Comparison of ENCODE assay signal across 8 mouse cellular contexts in genomic region chr12:117344266-117345087, GRCm38 (mm10).
DNase-seq lines count a peak whose midpoint lies in the region; ATAC-seq and TF ChIP-seq lines count a peak whose summit lies in the region.

No protein-coding gene starts in this region.

- H3K27me3 ChIP-seq in forebrain, embryonic 16.5 days (replicated peaks; ENCODE audit: control insufficient read depth, insufficient read depth, low read length) = no peaks in the 10 kb centered on the region
- H3K27me3 ChIP-seq in midbrain, embryonic 14.5 days (ENCODE audit: control insufficient read depth, insufficient read depth, low read length) = no peaks in the 10 kb centered on the region

- peak overlapping the region; percentile 52 for H3K9ac ChIP-seq in forebrain, embryonic 16.5 days (replicated peaks; ENCODE audit: low read depth, low read length)
- H3K9ac ChIP-seq in midbrain, embryonic 14.5 days (replicated peaks; ENCODE audit: low read length) = peak overlapping the region; percentile 43

- peak; percentile 39 for ATAC-seq in forebrain, embryonic 16.5 days
- ATAC-seq in midbrain, embryonic 14.5 days (ENCODE audit: low FRiP score, low TSS enrichment) = peak; percentile 69

- WGBS in forebrain, embryonic 16.5 days = 27% methylated on average over 11 of the region's 11 CpGs
- WGBS in midbrain, embryonic 14.5 days = 10% methylated on average over 11 of the region's 11 CpGs

- no peak overlapping the region for H3K4me3 ChIP-seq in forebrain, embryonic 16.5 days (replicated peaks; ENCODE audit: low read length)
- no peak overlapping the region for H3K4me3 ChIP-seq in midbrain, embryonic 14.5 days (replicated peaks; ENCODE audit: low read depth, low read length)

- no peak for TF ChIP-seq CTCF in brain, embryonic 14.5 days (IDR thresholded peaks at IDR 0.05; ENCODE audit: borderline replicate concordance, extremely low read depth, insufficient read depth, insufficient read length)

- H3K9me3 ChIP-seq in forebrain, embryonic 16.5 days (ENCODE audit: control insufficient read depth, low read length) = no peaks in the 10 kb centered on the region
- no peaks in the 10 kb centered on the region for H3K9me3 ChIP-seq in midbrain, embryonic 14.5 days (ENCODE audit: control insufficient read depth, low read length)

- no peaks in the 10 kb centered on the region for H3K36me3 ChIP-seq in forebrain, embryonic 16.5 days (ENCODE audit: control insufficient read depth, insufficient read depth)
- no peaks in the 10 kb centered on the region for H3K36me3 ChIP-seq in midbrain, embryonic 14.5 days (ENCODE audit: control insufficient read depth, insufficient read depth, low read length)

- TF ChIP-seq POLR2A in brain, embryonic 14.5 days (IDR thresholded peaks at IDR 0.05; ENCODE audit: borderline replicate concordance, extremely low read depth, insufficient read depth, insufficient read length, poor library complexity, severe bottlenecking) = no peak

- peak overlapping the region; percentile 96 for H3K27ac ChIP-seq in forebrain, embryonic 16.5 days (ENCODE audit: low read length)
- H3K27ac ChIP-seq in midbrain, embryonic 14.5 days (replicated peaks; ENCODE audit: low read depth, low read length) = peak overlapping the region; percentile 97

- peaks cover 35% of the 10 kb centered on the region for H3K4me1 ChIP-seq in forebrain, embryonic 16.5 days (replicated peaks; ENCODE audit: control insufficient read depth, insufficient read depth, low read length)
- H3K4me1 ChIP-seq in midbrain, embryonic 14.5 days (ENCODE audit: control insufficient read depth, insufficient read depth, low read length) = peaks cover 61% of the 10 kb centered on the region

- H3K4me2 ChIP-seq in forebrain, embryonic 16.5 days (ENCODE audit: low read length) = peak overlapping the region; percentile 51
- peak overlapping the region; percentile 54 for H3K4me2 ChIP-seq in midbrain, embryonic 14.5 days (ENCODE audit: low read length)

- DNase-seq in brain, embryonic 14.5 days (ENCODE audit: low read depth) = peak; percentile 61
- peak; percentile 24 to 29 for DNase-seq in layer of hippocampus, postnatal 25 days (ENCODE audit: extremely low spot score in 1 of 2, low spot score in 1 of 2)
- DNase-seq in midbrain, embryonic 14.5 days = peak; percentile 66
- DNase-seq in adrenal gland, postnatal 25 days = no peak
- DNase-seq in spleen, postnatal 4 days (ENCODE audit: low spot score in 2 of 2) = no peak
- no peak for DNase-seq in MN1 (ENCODE audit: low spot score)
- no peak for DNase-seq in gastrocnemius, adult 8-10 months (ENCODE audit: low spot score in 2 of 2)

Comparison
In these comparisons a context has a peak if more than half of its experiments do, and no peak if none do; other contexts are left out.
1. DNase-seq: peak in brain, embryonic 14.5 days (single experiment), layer of hippocampus, postnatal 25 days (2 of 2) and midbrain, embryonic 14.5 days (single experiment); none in adrenal gland, postnatal 25 days (single experiment), spleen, postnatal 4 days (0 of 2), MN1 (single experiment) and gastrocnemius, adult 8-10 months (0 of 2).